Mouse (Mus musculus): Measurements from ENCODE around the gene 4930507D05Rik.
A peak's percentile ranks its signal among the peaks of the same experiment; 100 is the strongest.

DNA sequence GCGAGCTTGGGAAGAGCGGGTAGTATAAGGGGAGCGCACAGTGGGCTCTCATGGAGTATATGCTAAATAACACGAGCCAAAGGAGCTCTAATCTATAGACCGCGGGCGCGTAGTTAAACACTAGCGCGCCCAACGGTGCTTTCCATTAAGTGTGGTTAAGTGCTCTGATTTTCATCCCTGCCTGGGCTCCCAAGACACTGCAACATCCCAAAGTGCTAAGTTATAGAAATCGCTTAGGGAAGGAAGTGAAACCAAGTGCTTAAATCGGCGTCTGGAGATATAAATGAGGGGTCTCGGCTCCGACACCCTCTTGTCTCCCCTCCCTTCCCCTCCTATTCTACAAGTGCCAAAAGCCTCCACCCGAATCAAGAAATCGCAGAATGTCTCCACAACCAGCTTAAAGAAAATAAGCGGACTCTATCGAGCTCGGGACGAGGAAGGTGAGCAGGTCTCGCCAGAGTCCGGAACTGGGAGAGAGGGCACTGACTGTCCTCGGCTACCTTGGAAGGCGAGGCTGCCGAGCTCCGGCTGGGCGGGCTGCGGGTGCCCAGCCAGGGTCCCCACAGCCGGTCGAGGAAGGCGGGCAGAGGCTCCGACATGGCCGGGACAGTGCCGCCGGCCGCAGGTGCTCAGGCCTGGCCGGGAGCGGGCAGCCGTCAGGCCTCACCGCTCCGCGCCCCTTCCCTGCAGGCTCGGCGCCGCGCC, 36.7 kb downstream of the 4930507D05Rik start:
- TF ChIP-seq CTCF (conservative IDR thresholded peaks at IDR 0.05 in 1 of 2, IDR thresholded peaks at IDR 0.05 in 1 of 2; ENCODE audit: low read depth in 2 of 2, low read length in 2 of 2) (no peak), POLR2A (IDR thresholded peaks at IDR 0.05; ENCODE audit: low read depth, low read length) (no peak), MXI1 (IDR thresholded peaks at IDR 0.05; ENCODE audit: low read depth, low read length) (no peak; the same call in 1 of the 2 replicates), SIN3A (IDR thresholded peaks at IDR 0.05; ENCODE audit: low read length) (peak; percentile 73), USF2 (conservative IDR thresholded peaks at IDR 0.05; ENCODE audit: low read depth, low read length) (no peak), CHD2 (IDR thresholded peaks at IDR 0.05; ENCODE audit: low read length) (no peak), ELF1 (IDR thresholded peaks at IDR 0.05; ENCODE audit: low read depth, low read length) (no peak), BHLHE40 (IDR thresholded peaks at IDR 0.05; ENCODE audit: low read depth, low read length) (no peak; the same call in 1 of the 2 replicates), EP300 (IDR thresholded peaks at IDR 0.05; ENCODE audit: low read length) (peak; percentile 42)

Measured in CH12.LX (cell line).